Mouse (Mus musculus) adrenal gland, postnatal 10 days (tissue): ENCODE measurements at regions not wholly inside any gene's neighbourhood (a gene's known extent, or its start where the extent isn't known, plus 50 kb on each side); places are given as distances from the start of the nearest gene placed in this dataset.
A peak's percentile ranks its signal among the peaks of the same experiment; 100 is the strongest.

Source experiments
- DNase-seq: peaks from one replicate; pipeline ENCODE4 v3.0.0; 2021; ENCODE audit warnings: mixed read lengths

DNA sequence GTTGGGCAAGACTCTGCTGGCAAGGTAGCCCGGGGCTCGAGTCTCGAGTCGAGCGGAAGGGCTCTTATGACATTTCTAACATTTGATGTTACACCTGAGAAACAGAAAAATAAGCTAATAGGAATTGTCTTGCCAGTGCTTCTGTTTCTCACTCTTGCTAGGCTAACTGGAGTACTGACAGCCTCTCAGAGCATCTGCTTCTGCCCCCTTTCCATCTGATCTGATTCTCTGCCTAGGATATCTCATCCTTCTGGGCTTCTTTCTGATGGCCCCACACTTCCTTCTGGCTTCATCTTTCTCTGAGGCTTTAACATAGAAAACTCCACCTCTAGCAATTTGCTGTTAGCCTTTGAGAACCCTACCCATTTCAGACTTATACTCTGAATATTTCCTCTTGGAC, 95.0 kb upstream of the Arhgef9 start:
- DNase-seq, result no peak

DNA sequence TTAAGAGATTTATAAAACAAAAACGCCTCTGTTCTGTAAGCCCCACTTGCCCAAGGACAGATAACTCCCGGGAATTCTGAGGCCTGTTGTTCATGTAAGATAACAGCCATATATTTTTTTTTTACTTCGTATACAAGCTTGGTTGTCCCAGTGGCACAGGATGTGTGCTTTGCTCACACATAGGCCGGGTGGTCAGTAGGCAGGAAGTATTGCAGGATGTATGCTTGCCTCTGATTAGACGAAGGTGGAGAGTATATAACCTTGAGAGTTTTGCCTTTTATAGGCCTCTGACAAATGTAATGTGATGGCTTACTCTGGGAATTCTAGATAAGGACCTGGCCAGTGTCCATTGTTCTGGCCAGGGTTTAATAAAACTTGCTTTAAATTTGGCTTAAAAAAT, 85.4 kb upstream of the Arhgef9 start:
- no peak for DNase-seq

DNA sequence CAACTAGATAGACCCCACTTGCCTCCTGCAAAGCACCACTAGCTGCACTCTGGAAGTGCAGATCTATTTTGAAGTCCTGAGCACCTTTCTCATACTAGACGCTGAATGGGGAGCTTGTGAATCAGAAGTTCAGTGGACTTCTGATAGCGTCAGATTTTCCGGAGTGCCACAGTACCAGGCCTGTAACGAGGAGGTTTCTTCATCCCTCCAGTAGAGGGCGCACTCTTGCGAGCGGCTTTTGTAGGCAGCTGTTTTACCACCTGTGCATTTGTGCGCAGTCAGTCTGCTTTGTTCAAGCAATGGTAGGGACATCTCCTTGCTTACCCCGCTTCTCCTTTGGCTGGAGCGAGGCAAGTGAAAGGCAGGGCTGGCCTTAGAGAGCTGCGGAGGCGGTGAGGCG, 56.9 kb upstream of the Arhgef9 start:
- DNase-seq, result peak; percentile 54
